Mouse (Mus musculus) midbrain, embryonic 11.5 days (tissue): ENCODE data around the gene Dmxl2. TPM values are rescaled to one million over a fixed set of nuclear protein-coding genes. Genes with fewer than 3 reads are reported as not detected.

Source experiments
- ATAC-seq: fragments of 200-750 bp; cut with Nextera tagmentation; 2 replicates; pipeline ENCODE4 v1.8.0; 2017; ENCODE audit warnings: moderate TSS enrichment, moderate library complexity; ENCODE audit not compliant: low FRiP score
- DNase-seq: peaks from one replicate; pipeline ENCODE4 v3.0.0; 2015; ENCODE audit warnings: low spot score; ENCODE audit errors: missing footprints
- H3K27ac ChIP-seq: fragments of 300-500 bp; sonication (generic); 2 replicates; pipeline ENCODE4 v1.5.1; 2014; ENCODE audit warnings: low read depth, low read length
- H3K27me3 ChIP-seq: fragments of 300-500 bp; sonication (generic); 2 replicates; pipeline ENCODE4 v1.6.1; 2014; ENCODE audit warnings: mild to moderate bottlenecking, low read length, moderate library complexity, mixed read lengths; ENCODE audit not compliant: control insufficient read depth, insufficient read depth
- H3K36me3 ChIP-seq: fragments of 300-500 bp; sonication (generic); 2 replicates; pipeline ENCODE4 v1.6.1; 2014; ENCODE audit warnings: mild to moderate bottlenecking, low read length, moderate library complexity, mixed read lengths; ENCODE audit not compliant: control insufficient read depth, insufficient read depth
- H3K4me1 ChIP-seq: fragments of 300-500 bp; sonication (generic); 2 replicates; pipeline ENCODE4 v1.6.1; 2014; ENCODE audit warnings: low read length; ENCODE audit not compliant: control insufficient read depth, insufficient read depth
- H3K4me2 ChIP-seq: fragments of 300-500 bp; sonication (generic); 2 replicates; pipeline ENCODE4 v1.6.1; 2014; ENCODE audit warnings: mild to moderate bottlenecking, moderate library complexity
- H3K4me3 ChIP-seq: fragments of 300-500 bp; sonication (generic); 2 replicates; pipeline ENCODE4 v1.5.1; 2014; ENCODE audit warnings: low read depth, low read length
- H3K9ac ChIP-seq: fragments of 300-500 bp; sonication (generic); 2 replicates; pipeline ENCODE4 v1.6.1; 2014; ENCODE audit warnings: low read length
- H3K9me3 ChIP-seq: fragments of 300-500 bp; sonication (generic); 2 replicates; pipeline ENCODE4 v1.6.1; 2016; ENCODE audit warnings: low read length; ENCODE audit not compliant: control insufficient read depth
- WGBS: fragments of 180-500 bp; shearing (Covaris S2); extraction: QIAGEN DNeasy Blood & Tissue Kit; methylation state at CpG from one replicate; pipeline ENCODE4 v1.1.7; 2014; 5-methylcytosine and 5-hydroxymethylcytosine counted together
- polyA plus RNA-seq: library from polyadenylated mRNA; unstranded; fragments of >200 nt; fragmentation: Nextera tagmentation; extraction: Ambion mirVana; gene quantifications from 2 replicates; pipeline ENCODE4 v1.2.1, GENCODE M21; 2014

Gene Dmxl2
- polyA plus RNA-seq: 16.6 and 17.7 TPM in 2 replicates

DNA sequence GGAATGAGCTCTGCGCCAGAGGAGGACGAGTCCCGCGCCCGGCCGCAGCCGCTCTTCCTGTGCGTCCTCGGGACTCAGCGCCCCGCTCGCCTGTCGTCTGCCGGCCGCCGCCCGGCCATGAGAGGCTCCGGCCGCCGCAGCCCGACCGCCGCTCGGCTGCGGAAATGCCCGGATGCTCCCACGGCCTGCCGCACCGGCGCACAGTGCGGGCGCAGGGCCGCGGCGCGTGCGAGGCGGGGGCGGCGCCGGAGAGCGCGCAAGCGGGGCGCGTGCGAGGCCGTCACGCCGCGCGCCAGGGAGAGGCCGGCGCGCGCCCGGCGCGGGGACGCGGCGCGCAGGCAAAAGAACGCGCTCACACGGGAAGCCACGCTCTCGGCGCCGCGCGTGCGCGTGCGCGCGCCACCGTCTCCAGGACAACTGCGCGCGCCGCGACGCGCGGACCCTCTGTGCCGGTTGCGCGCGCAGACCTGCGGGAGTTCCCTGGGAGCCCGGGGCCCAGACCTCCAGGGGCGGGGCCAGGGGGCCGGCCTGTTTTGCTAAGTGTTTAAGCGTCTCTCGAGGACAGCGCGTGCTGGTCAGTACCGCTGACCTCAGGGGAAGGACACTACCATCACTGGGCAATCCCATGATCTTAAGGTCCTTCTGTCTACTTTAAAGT, at the start of gene Dmxl2:
Gene Dmxl2, minus strand, starts transcription at position 174 of the 658 bp plus-strand sequence.
- DNase-seq (peak; percentile 100), ATAC-seq (peak; percentile 94)
- Histone ChIP-seq H3K36me3 (no peaks in the 10 kb centered on the region), H3K27ac (peak within 1 kb of the TSS; percentile 76), H3K4me2 (peak within 1 kb of the TSS; percentile 78), H3K27me3 (peaks cover 9% of the 10 kb centered on the region), H3K9ac (peak within 1 kb of the TSS; percentile 76), H3K4me1 (0 out of 2 replicates have a peak, but pooled peaks cover 7% of the 10 kb centered on the region), H3K9me3 (no peaks in the 10 kb centered on the region), H3K4me3 (peak within 1 kb of the TSS; percentile 77)
- under 1% methylated on average over 90 of the region's 99 CpGs for WGBS

DNA sequence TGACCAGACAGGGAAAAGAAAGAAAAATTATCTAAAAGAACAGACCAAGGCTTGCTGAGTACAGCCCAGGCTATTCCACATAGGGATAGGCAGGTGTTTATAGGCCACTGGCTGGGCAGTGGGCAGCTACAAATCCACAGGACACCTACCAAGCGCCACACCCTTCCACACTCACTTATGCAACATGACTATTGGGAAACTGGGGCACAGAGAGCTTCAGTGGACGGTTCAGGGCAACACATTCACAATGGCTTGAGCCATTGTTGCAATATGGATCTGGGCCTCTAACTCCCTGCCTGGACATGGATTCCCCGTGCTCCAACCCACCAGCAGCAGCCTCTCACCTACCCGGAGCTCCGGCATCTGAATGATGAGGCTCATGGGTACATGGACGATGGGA, 48.0 kb upstream of the Dmxl2 start:
- Histone ChIP-seq H3K27ac (no peak overlapping the region), H3K4me2 (no peak overlapping the region), H3K4me1 (no peaks in the 10 kb centered on the region), H3K27me3 (no peaks in the 10 kb centered on the region), H3K36me3 (no peaks in the 10 kb centered on the region), H3K4me3 (no peak overlapping the region), H3K9ac (no peak overlapping the region), H3K9me3 (no peaks in the 10 kb centered on the region)
- WGBS: 93% methylated on average over 6 of the region's 6 CpGs
- no peak for ATAC-seq
- no peak for DNase-seq

DNA sequence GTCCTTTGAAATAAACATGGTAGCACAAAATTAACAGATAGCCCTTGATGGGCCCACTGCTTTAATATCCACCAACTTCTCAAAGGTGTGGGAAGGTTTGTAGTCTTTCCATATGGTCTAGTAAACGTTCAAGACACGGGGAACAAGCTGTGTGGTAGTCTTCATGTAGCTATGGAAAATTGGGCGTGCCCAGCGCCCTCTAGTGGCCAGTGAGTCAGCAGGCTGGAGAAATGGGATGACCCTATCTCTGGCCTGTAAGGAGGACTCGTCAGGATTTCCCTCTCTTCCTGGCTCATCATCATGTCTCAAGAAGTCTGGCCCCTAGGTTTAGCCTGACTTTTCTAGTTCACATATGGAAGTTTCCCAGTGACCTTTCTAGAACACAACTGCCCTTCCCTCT, 46.1 kb upstream of the Dmxl2 start:
- H3K27me3 ChIP-seq: no peaks in the 10 kb centered on the region
- H3K4me3 ChIP-seq: no peak overlapping the region
- no peaks in the 10 kb centered on the region for H3K9me3 ChIP-seq
- WGBS: 18% methylated on average over 5 of the region's 5 CpGs
- H3K4me1 ChIP-seq: no peaks in the 10 kb centered on the region
- ATAC-seq (0 out of 2 replicates have a peak, but pooled peaks have one; percentile 2), DNase-seq (peak; percentile 95)
- H3K36me3 ChIP-seq: no peaks in the 10 kb centered on the region
- H3K27ac ChIP-seq: no peak overlapping the region
- no peak overlapping the region for H3K9ac ChIP-seq
- H3K4me2 ChIP-seq: no peak overlapping the region

DNA sequence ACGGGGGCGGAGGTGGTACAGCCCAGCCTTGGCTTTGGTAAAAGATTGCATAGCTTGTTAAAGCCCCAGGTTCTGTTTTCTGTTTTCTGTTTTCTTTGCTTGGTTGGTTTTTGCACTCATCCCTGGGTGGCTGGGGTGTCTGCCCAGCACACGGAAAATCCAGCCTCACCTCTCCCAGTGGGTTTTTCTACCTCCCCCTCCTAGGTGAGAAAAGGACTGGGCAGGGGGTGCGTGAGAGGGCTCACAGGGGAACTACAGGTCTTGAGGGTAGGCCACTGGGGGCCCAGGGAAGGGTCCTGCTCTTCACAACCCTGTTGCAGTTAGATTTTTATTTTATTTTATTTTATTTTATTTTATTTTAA, 43.5 kb upstream of the Dmxl2 start:
- Histone ChIP-seq H3K9ac (no peak overlapping the region), H3K36me3 (no peaks in the 10 kb centered on the region), H3K27me3 (no peaks in the 10 kb centered on the region), H3K4me1 (no peaks in the 10 kb centered on the region), H3K4me3 (no peak overlapping the region), H3K4me2 (no peak overlapping the region), H3K27ac (no peak overlapping the region), H3K9me3 (no peaks in the 10 kb centered on the region)
- no peak for DNase-seq
- WGBS: 88% methylated on average over 4 of the region's 4 CpGs
- ATAC-seq: no peak

DNA sequence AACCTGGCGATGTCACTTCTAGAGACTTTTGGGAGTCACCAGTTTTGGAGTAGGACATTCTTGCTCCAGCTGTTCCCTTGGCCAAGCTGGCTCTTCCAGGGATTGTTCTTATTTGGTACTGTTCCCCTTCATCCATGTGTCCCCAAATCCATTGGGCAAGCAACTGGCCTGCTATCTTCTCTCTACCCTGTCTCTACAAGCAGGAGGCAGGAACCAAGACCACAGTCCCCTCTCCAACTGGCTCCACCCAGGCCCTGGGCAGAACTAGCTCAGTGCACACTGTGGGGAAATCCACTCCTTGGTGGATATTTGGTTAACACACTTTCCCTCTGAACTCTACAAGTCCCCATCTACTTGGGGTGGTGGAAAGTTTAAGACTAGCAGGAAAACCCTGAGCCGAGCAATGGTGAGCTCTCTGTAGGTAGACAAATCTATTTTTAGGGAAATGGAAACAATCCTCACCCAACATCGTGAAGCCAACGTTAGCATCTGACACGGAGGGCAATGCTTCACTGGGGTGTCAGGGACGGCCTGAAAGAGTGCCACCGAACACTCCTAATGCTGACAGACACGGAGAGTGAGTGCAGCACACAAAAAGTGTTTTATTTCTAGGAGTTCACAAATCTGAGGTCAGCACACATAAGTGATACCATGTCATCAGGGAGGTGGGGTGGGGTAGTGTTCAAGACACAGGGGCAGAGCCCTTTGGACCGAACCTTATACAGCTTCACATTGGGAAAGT, 43.0 kb upstream of the Dmxl2 start:
- Histone ChIP-seq H3K9ac (no peak overlapping the region), H3K27me3 (no peaks in the 10 kb centered on the region), H3K27ac (no peak overlapping the region), H3K4me2 (no peak overlapping the region), H3K4me1 (no peaks in the 10 kb centered on the region), H3K36me3 (no peaks in the 10 kb centered on the region), H3K9me3 (no peaks in the 10 kb centered on the region), H3K4me3 (no peak overlapping the region)
- DNase-seq: no peak
- WGBS: 85% methylated on average over 9 of the region's 9 CpGs
- ATAC-seq: no peak

DNA sequence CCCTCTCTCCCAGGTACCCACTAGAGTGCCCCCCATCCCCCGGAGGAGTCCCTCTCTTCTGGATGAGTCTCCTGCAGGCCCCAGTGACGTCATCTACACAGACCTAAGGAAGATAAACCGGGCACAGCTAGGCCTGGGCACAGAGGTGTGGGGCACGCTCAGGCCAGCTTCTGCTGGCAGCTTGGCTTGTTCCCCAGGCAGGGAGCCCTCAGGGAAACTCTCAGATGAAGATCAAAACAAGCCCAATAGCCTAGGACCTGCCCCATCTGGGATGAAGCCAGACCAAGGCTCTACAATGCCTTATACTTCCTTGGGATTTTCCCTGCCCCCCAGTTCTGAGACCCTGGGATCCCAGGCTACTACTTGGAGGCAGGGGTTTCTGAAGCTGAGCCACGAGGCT, 39.4 kb upstream of the Dmxl2 start:
- WGBS: 76% methylated on average over 5 of the region's 5 CpGs
- Histone ChIP-seq H3K4me1 (no peaks in the 10 kb centered on the region), H3K27ac (no peak overlapping the region), H3K9ac (no peak overlapping the region), H3K27me3 (no peaks in the 10 kb centered on the region), H3K4me3 (no peak overlapping the region), H3K36me3 (no peaks in the 10 kb centered on the region), H3K4me2 (no peak overlapping the region), H3K9me3 (no peaks in the 10 kb centered on the region)
- DNase-seq (no peak), ATAC-seq (no peak)

DNA sequence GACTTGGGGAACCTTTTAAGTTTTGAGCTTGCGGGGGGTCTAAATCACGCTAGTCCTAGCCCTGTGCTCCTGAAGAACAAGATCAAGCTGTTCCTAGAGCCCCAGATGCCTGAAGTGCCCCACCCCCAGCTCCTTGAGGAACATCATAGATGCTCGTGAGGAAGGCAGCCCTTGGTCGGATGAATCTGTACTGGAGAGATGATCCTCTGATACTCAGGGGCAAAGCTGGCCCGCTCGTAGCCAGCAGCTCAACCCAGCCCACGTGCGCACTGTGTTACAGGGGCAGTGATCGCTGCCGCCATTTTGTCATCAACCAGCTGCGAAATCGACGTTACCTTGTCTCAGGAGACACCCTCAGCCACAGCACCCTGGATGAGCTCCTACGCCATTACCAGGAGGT, 37.3 kb upstream of the Dmxl2 start, which contains the start of gene Sh2d7:
Gene Sh2d7, plus strand, starts transcription at position 301 of the 400 bp plus-strand sequence.
- Histone ChIP-seq H3K9me3 (no peaks in the 10 kb centered on the region), H3K4me3 (no peak within 1 kb of the TSS), H3K4me1 (no peaks in the 10 kb centered on the region), H3K27me3 (no peaks in the 10 kb centered on the region; the same call in 1 of the 2 replicates), H3K27ac (no peak within 1 kb of the TSS), H3K36me3 (no peaks in the 10 kb centered on the region), H3K4me2 (no peak within 1 kb of the TSS), H3K9ac (no peak within 1 kb of the TSS)
- 91% methylated on average over 14 of the region's 14 CpGs for WGBS
- no peak for ATAC-seq
- no peak for DNase-seq

DNA sequence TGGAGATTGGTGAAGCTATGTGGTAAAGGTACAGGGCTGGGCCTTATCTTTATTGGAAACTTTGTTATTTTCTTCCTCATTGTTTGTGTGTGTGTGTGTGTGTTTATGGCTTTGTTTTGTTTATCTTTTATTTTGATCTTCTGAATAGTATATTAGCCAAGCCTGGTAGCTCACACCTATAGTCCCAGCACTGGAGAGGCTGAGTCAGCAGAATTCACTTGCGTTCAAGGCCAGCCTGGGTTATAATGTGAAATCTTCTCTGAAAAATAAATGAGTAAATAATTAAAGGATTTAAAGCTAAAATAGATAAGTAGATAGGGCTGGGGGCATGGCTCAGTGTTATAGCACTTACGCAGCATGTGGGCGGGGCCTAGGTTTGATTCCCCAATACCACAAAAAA, 36.8 kb upstream of the Dmxl2 start:
- WGBS: 95% methylated on average over 3 of the region's 3 CpGs
- no peak overlapping the region for H3K4me2 ChIP-seq
- H3K4me3 ChIP-seq: no peak overlapping the region
- H3K36me3 ChIP-seq: no peaks in the 10 kb centered on the region
- H3K27me3 ChIP-seq: no peaks in the 10 kb centered on the region; the same call in 1 of the 2 replicates
- H3K9me3 ChIP-seq: no peaks in the 10 kb centered on the region
- DNase-seq (no peak), ATAC-seq (no peak)
- no peak overlapping the region for H3K9ac ChIP-seq
- no peak overlapping the region for H3K27ac ChIP-seq
- no peaks in the 10 kb centered on the region for H3K4me1 ChIP-seq

DNA sequence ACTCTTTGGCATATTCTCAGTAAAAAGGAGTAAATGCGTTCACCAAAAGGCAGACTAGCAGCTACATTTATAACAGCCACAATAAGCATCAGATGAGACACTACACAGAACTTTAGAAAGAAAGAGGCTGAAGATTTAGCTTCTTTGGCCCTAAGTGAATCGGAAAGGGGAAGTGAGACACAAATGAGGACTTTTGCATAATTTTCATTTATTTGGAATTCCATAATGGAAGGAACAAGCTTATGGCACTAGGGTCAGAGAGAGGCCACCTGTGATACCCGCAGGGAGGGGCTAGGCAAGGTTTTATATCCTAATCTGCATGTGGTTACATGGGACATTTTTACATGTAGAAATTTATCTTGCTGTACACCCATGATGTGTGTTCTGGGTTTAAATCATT, 36.1 kb upstream of the Dmxl2 start:
- Histone ChIP-seq H3K9me3 (no peaks in the 10 kb centered on the region), H3K36me3 (no peaks in the 10 kb centered on the region), H3K4me1 (no peaks in the 10 kb centered on the region), H3K27ac (no peak overlapping the region), H3K9ac (no peak overlapping the region), H3K4me2 (no peak overlapping the region), H3K27me3 (no peaks in the 10 kb centered on the region; the same call in 1 of the 2 replicates), H3K4me3 (no peak overlapping the region)
- DNase-seq: no peak
- ATAC-seq: no peak
- WGBS: 89% methylated on average over 3 of the region's 3 CpGs
